Mouse (Mus musculus): ENCODE results near the gene Gpr155. TPM values are rescaled to one million over a fixed set of nuclear protein-coding genes. Genes with fewer than 3 reads are reported as not detected.

Gene Gpr155
- total RNA-seq (2023): 14.2 to 20.2 TPM (median 17.9 TPM) in 4 replicates

DNA sequence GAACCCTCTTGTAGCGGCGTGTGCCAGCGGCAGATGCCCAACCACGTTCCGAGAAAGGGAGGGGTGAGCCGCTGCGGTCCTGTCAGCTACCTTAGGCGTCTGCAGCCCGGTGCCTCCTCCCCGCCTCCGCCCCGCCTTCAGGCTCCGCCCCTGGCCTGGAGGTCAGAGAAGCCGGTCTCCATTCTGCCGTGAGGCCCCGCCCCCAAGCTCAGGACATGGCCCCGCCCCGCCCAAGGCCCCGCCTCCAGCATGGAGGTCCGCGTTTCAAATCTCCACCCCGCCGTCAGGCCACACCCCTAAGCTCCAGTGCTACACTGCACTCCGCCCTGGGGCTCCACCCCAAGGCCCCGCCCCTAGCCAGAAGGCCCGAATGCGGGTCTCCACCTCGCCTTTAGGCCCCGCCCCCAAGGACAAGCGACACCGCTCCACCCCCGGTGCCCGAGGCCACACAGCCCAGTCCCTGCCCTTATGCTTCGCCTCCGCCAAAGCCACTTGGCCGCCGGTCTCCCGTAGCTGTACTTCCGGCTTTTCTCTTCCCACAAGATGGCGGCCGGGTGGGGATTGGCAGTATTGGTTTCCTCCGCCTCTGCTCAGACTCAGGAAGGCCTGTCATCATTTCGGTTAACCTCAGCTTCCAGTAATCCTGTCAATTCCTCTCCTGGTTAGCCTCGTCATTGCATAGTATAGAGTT is at the start of gene Gpr155:
Gpr155 (minus strand) TSS at position 217 of the 691 bp plus-strand sequence.

DNA sequence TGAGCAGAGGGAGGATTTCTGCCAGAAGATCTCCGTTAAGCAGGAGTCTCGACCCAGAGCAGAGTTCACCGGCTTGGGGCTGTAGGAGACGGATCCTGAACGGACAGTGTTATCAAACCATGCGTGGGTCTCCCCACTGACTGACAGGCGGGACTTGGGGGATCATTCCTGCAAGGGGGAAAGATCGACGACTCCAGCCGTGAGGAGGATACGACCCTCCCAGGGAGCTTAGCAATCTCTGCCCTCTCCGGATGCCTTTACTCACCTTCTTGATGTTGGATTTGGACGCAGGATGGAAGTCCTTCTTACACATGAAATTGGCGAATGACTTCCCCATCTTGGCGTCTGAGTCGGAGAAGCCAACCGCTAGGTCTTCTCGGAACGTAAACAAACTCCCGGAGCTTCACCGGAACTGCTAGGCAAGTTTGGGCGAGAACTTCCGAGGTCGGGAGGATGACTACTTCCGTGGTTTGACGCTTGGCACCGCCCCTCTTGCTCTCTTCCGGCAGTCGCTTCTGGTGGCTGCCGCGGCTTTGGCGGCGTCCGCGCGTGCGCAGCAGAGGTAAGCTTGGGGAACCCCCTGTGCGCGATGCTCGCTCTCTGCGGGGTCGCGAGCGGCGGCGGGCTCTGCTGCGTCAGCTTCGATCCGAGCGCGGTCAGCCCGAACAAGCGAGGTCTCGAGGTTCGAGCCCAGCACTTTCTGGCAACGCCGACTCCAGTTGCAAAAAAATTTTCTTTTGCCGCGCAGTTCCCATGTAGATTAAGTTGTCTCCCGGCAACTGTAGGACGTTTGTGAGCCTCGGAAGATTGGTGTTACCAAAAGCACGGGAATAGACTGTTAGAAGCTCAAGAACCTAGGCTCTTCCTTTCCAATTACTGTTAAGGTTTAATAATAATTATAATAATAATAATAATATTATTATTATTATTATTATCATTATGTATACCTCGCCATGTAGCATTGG is 73.9 kb downstream of the Gpr155 start, which contains the start of the genes Scrn3 and Cir1:
Scrn3 (plus strand) TSS at position 450 of the 965 bp plus-strand sequence.
Cir1 (minus strand) TSS at position 550 of the 965 bp plus-strand sequence.

Other genes with a start within 250 kb of the Gpr155 start
- gene Ola1, start 167.6 kb downstream of the Gpr155 start, total RNA-seq (2023): 32.2 to 42.2 TPM (median 37.5 TPM) in 4 replicates
- not detected in 4 replicates for gene Sp9, start 114.6 kb downstream of the Gpr155 start, total RNA-seq (2023)
- gene Scrn3, start 74.0 kb downstream of the Gpr155 start, total RNA-seq (2023): 3.9 to 6.2 TPM (median 4.6 TPM) in 4 replicates
- 22.7 to 27.4 TPM (median 25.5 TPM) in 4 replicates for gene Cir1, start 73.9 kb downstream of the Gpr155 start, total RNA-seq (2023)
- 194 to 210 TPM (median 202 TPM) in 4 replicates for gene Wipf1, start 143.2 kb upstream of the Gpr155 start, total RNA-seq (2023)
- 0.13 TPM in 1 of 4 replicates, not detected in the others for gene Chrna1, start 193.8 kb upstream of the Gpr155 start, total RNA-seq (2023)

Data from B cell, adult 62 days (primary cell).